ENCODE assay signal across 8 mouse cellular contexts in genomic region chr12:81806759-81807528, GRCm38 (mm10). TPM values are rescaled to one million over a fixed set of nuclear protein-coding genes. Genes with fewer than 3 reads are reported as not detected.
DNase-seq lines count a peak whose midpoint lies in the region; ATAC-seq and TF ChIP-seq lines count a peak whose summit lies in the region.

No protein-coding gene starts in this region.

- H3K36me3 ChIP-seq in ES-E14 (ENCODE audit: control insufficient read depth, insufficient read depth, low read length, poor library complexity, severe bottlenecking), result no peaks in the 10 kb centered on the region
- H3K36me3 ChIP-seq in forebrain, embryonic 12.5 days (replicated peaks), result no peaks in the 10 kb centered on the region
- no peaks in the 10 kb centered on the region for H3K36me3 ChIP-seq in hindbrain, embryonic 12.5 days
- no peaks in the 10 kb centered on the region for H3K36me3 ChIP-seq in limb, embryonic 14.5 days (ENCODE audit: control insufficient read depth, insufficient read depth, low read length)
- H3K36me3 ChIP-seq in midbrain, embryonic 15.5 days (replicated peaks), result no peaks in the 10 kb centered on the region

- H3K4me2 ChIP-seq in forebrain, embryonic 12.5 days, result peak overlapping the region; percentile 56
- peak overlapping the region; percentile 56 for H3K4me2 ChIP-seq in hindbrain, embryonic 12.5 days (replicated peaks)
- H3K4me2 ChIP-seq in limb, embryonic 14.5 days (replicated peaks; ENCODE audit: low read depth, low read length, severe bottlenecking), result peak overlapping the region; percentile 62
- peak overlapping the region; percentile 44 for H3K4me2 ChIP-seq in midbrain, embryonic 15.5 days

- peaks cover 14% of the 10 kb centered on the region for H3K27me3 ChIP-seq in forebrain, embryonic 12.5 days
- peaks cover 10% of the 10 kb centered on the region for H3K27me3 ChIP-seq in hindbrain, embryonic 12.5 days
- no peaks in the 10 kb centered on the region for H3K27me3 ChIP-seq in limb, embryonic 14.5 days (ENCODE audit: control insufficient read depth, insufficient read depth, low read length)
- H3K27me3 ChIP-seq in midbrain, embryonic 15.5 days (replicated peaks), result no peaks in the 10 kb centered on the region; the same call in 1 of the 2 replicates

- no peak overlapping the region for H3K27ac ChIP-seq in ES-E14 (ENCODE audit: insufficient read depth, low read depth, low read length, poor library complexity, severe bottlenecking)
- H3K27ac ChIP-seq in forebrain, embryonic 12.5 days, result no peak overlapping the region
- H3K27ac ChIP-seq in hindbrain, embryonic 12.5 days, result peak overlapping the region; percentile 4; the same call in 1 of the 2 replicates
- H3K27ac ChIP-seq in limb, embryonic 14.5 days (replicated peaks; ENCODE audit: low read depth, low read length), result no peak overlapping the region
- peak overlapping the region; percentile 40 for H3K27ac ChIP-seq in midbrain, embryonic 15.5 days

- peaks cover 0 to 13% of the 10 kb centered on the region in 2 experiments; a peak in 1 of 4 replicates for H3K4me1 ChIP-seq in ES-E14 (ENCODE audit: control insufficient read depth in 2 of 2, insufficient read depth in 2 of 2, low read length in 2 of 2, poor library complexity in 1 of 2)
- peaks cover 19% of the 10 kb centered on the region for H3K4me1 ChIP-seq in forebrain, embryonic 12.5 days
- H3K4me1 ChIP-seq in hindbrain, embryonic 12.5 days, result peaks cover 23% of the 10 kb centered on the region
- H3K4me1 ChIP-seq in limb, embryonic 14.5 days (ENCODE audit: control insufficient read depth, insufficient read depth, low read length), result no peaks in the 10 kb centered on the region; the same call in 1 of the 2 replicates
- H3K4me1 ChIP-seq in midbrain, embryonic 15.5 days, result peaks cover 21% of the 10 kb centered on the region

- no peak for ATAC-seq in forebrain, embryonic 12.5 days (ENCODE audit: low FRiP score)
- peak; percentile 38; the same call in 1 of the 2 replicates for ATAC-seq in hindbrain, embryonic 12.5 days (ENCODE audit: low FRiP score)
- no peak for ATAC-seq in limb, embryonic 14.5 days (ENCODE audit: low FRiP score, low read depth)
- ATAC-seq in midbrain, embryonic 15.5 days (replicated peaks), result 0 out of 2 replicates have a peak, but pooled peaks have one; percentile 43
- no peak for ATAC-seq in erythroblast, adult 5-6 weeks (replicated peaks; ENCODE audit: low FRiP score, poor library complexity, severe bottlenecking)

- no peak for TF ChIP-seq POLR2A in limb, embryonic 14.5 days (IDR thresholded peaks at IDR 0.05; ENCODE audit: borderline replicate concordance, extremely low read depth, insufficient read depth, insufficient read length)

- no peaks in the 10 kb centered on the region for H3K9me3 ChIP-seq in ES-E14 (ENCODE audit: control insufficient read depth, insufficient read depth, low read depth, low read length)
- H3K9me3 ChIP-seq in forebrain, embryonic 12.5 days, result no peaks in the 10 kb centered on the region
- H3K9me3 ChIP-seq in hindbrain, embryonic 12.5 days (replicated peaks), result no peaks in the 10 kb centered on the region
- no peaks in the 10 kb centered on the region for H3K9me3 ChIP-seq in limb, embryonic 14.5 days (ENCODE audit: control insufficient read depth, low read length)
- H3K9me3 ChIP-seq in midbrain, embryonic 15.5 days, result no peaks in the 10 kb centered on the region

- WGBS in forebrain, embryonic 12.5 days, result 38% methylated on average over 15 of the region's 17 CpGs
- WGBS in hindbrain, embryonic 12.5 days, result 22% methylated on average over 17 of the region's 17 CpGs
- 28% methylated on average over 17 of the region's 17 CpGs for WGBS in limb, embryonic 14.5 days
- whole genome bisulfite sequencing in midbrain, embryonic 15.5 days, result 20% methylated on average over 17 of the region's 17 CpGs

- in situ Hi-C loops in ES-E14 (cut with MboI; ENCODE audit: low sequenced_read_pairs in 2 of 2, unreplicated experiment in 2 of 2), result no loop called here

- peak overlapping the region; percentile 60 to 66 for H3K4me3 ChIP-seq in ES-E14 (ENCODE audit: insufficient read depth in 1 of 2, low read depth in 1 of 2, low read length in 2 of 2, poor library complexity in 1 of 2, severe bottlenecking in 1 of 2)
- peak overlapping the region; percentile 28 for H3K4me3 ChIP-seq in forebrain, embryonic 12.5 days (replicated peaks)
- H3K4me3 ChIP-seq in hindbrain, embryonic 12.5 days, result peak overlapping the region; percentile 19
- peak overlapping the region; percentile 31 for H3K4me3 ChIP-seq in limb, embryonic 14.5 days (replicated peaks; ENCODE audit: low read length)
- H3K4me3 ChIP-seq in midbrain, embryonic 15.5 days, result peak overlapping the region; percentile 14; the same call in 1 of the 2 replicates

- DNase-seq in ES-E14 (ENCODE audit: low read depth, low spot score), result no peak
- peak; percentile 84 for DNase-seq in brain, adult 2 months (ENCODE audit: low read depth, low spot score)
- DNase-seq in limb, embryonic 14.5 days (ENCODE audit: low spot score), result no peak
- DNase-seq in thymus, postnatal 0 days (ENCODE audit: low spot score), result peak; percentile 61

- H3K9ac ChIP-seq in ES-E14 (ENCODE audit: insufficient read depth, low read depth, low read length, poor library complexity, severe bottlenecking), result peak overlapping the region; percentile 72
- peak overlapping the region; percentile 38; the same call in 1 of the 2 replicates for H3K9ac ChIP-seq in forebrain, embryonic 12.5 days
- H3K9ac ChIP-seq in hindbrain, embryonic 12.5 days, result 0 out of 2 replicates have a peak overlapping the region, but pooled peaks have one; percentile 23
- peak overlapping the region; percentile 38; the same call in 1 of the 2 replicates for H3K9ac ChIP-seq in limb, embryonic 14.5 days (ENCODE audit: low read depth, low read length, severe bottlenecking)
- H3K9ac ChIP-seq in midbrain, embryonic 15.5 days, result no peak overlapping the region

TF ChIP-seq in ES-E14, 5 proteins besides CTCF, POLR2A, EP300 and RAD21:
- TF ChIP-seq MAFK (IDR thresholded peaks at IDR 0.05; ENCODE audit: insufficient read depth, low read depth, low read length) (no peak), HCFC1 (IDR thresholded peaks at IDR 0.05; ENCODE audit: borderline replicate concordance, insufficient read depth, low read length) (no peak), ZC3H11A (IDR thresholded peaks at IDR 0.05; ENCODE audit: borderline replicate concordance, low read depth, low read length) (no peak), ZNF384 (IDR thresholded peaks at IDR 0.05; ENCODE audit: low read depth, low read length) (no peak), CHD2 (IDR thresholded peaks at IDR 0.05; ENCODE audit: low read depth, low read length) (no peak)

RNA-seq across cellular contexts. Expression of gene Map3k9, which starts 26.0 kb away (rescaled TPM):
- 5.4 and 9.9 TPM in 2 replicates for total RNA-seq in ES-E14 (2012; rRNA removed)
- 5.3 and 5.7 TPM in 2 replicates for polyA plus RNA-seq in forebrain, embryonic 12.5 days (2016; fragmentation: Nextera tagmentation; extraction: Ambion mirVana)
- 8.3 and 9.1 TPM in 2 replicates for polyA plus RNA-seq in hindbrain, embryonic 12.5 days (2016; fragmentation: Nextera tagmentation; extraction: Ambion mirVana)
- 0.83 and 0.87 TPM in 2 replicates for polyA plus RNA-seq in limb, embryonic 14.5 days (2012; rRNA removed)
- polyA plus RNA-seq in limb, embryonic 14.5 days (2014; fragmentation: Nextera tagmentation; extraction: Ambion mirVana), result 1.5 and 1.6 TPM in 2 replicates
- 12.0 and 14.6 TPM in 2 replicates for polyA plus RNA-seq in midbrain, embryonic 15.5 days (2015; fragmentation: Nextera tagmentation; extraction: Ambion mirVana)
- polyA plus RNA-seq in thymus, postnatal 0 days (2015; fragmentation: Nextera tagmentation; extraction: Ambion mirVana), result 0.21 and 0.29 TPM in 2 replicates
- total RNA-seq in erythroblast, adult 5-6 weeks (2015; ENCODE audit: low replicate concordance), result 0.58 and 4.8 TPM in 2 replicates
- total RNA-seq in erythroblast, adult 5-6 weeks (2017; ENCODE audit: low replicate concordance), result 1.5 and 1.6 TPM in 2 replicates

RNA-seq across cellular contexts. Expression of gene Pcnx, which starts 52.9 kb away (rescaled TPM):
- total RNA-seq in ES-E14 (2012; rRNA removed), result 24.9 and 36.0 TPM in 2 replicates
- polyA plus RNA-seq in forebrain, embryonic 12.5 days (2016; fragmentation: Nextera tagmentation; extraction: Ambion mirVana), result 12.9 and 17.3 TPM in 2 replicates
- 13.1 and 18.1 TPM in 2 replicates for polyA plus RNA-seq in hindbrain, embryonic 12.5 days (2016; fragmentation: Nextera tagmentation; extraction: Ambion mirVana)
- polyA plus RNA-seq in limb, embryonic 14.5 days (2012; rRNA removed), result 32.5 and 36.6 TPM in 2 replicates
- polyA plus RNA-seq in limb, embryonic 14.5 days (2014; fragmentation: Nextera tagmentation; extraction: Ambion mirVana), result 18.4 and 20.0 TPM in 2 replicates
- polyA plus RNA-seq in midbrain, embryonic 15.5 days (2015; fragmentation: Nextera tagmentation; extraction: Ambion mirVana), result 9.3 and 12.2 TPM in 2 replicates
- polyA plus RNA-seq in thymus, postnatal 0 days (2015; fragmentation: Nextera tagmentation; extraction: Ambion mirVana), result 9.8 and 17.5 TPM in 2 replicates
- 2.5 and 8.6 TPM in 2 replicates for total RNA-seq in erythroblast, adult 5-6 weeks (2015; ENCODE audit: low replicate concordance)
- total RNA-seq in erythroblast, adult 5-6 weeks (2017; ENCODE audit: low replicate concordance), result 3.8 and 4.2 TPM in 2 replicates

Comparison
In these comparisons a context has a peak if more than half of its experiments do, and no peak if none do; other contexts are left out.
1. DNase-seq: peak in brain, adult 2 months (single experiment) and thymus, postnatal 0 days (single experiment); none in ES-E14 (single experiment) and limb, embryonic 14.5 days (single experiment).
2. H3K27ac ChIP-seq: peak in hindbrain, embryonic 12.5 days (single experiment) and midbrain, embryonic 15.5 days (single experiment); none in ES-E14 (single experiment), forebrain, embryonic 12.5 days (single experiment) and limb, embryonic 14.5 days (single experiment).
3. ATAC-seq: peak in hindbrain, embryonic 12.5 days (single experiment) and midbrain, embryonic 15.5 days (single experiment); none in forebrain, embryonic 12.5 days (single experiment), limb, embryonic 14.5 days (single experiment) and erythroblast, adult 5-6 weeks (single experiment).
4. Peak in every context shown above with its lines, with median percentiles within 50 percentile points of each other: H3K4me3 ChIP-seq and H3K4me2 ChIP-seq.